Mouse (Mus musculus) embryonic facial prominence, embryonic 15.5 days (tissue): ENCODE measurements around the gene Zbtb3. TPM values are rescaled to one million over a fixed set of nuclear protein-coding genes. Genes with fewer than 3 reads are reported as not detected.

Experiments used
- ATAC-seq: fragments of 200-750 bp; cut with Nextera tagmentation; 2 replicates; pipeline ENCODE4 v1.8.0; 2017; ENCODE audit warnings: low read depth, moderate TSS enrichment; ENCODE audit not compliant: insufficient number of reproducible peaks, low FRiP score, low TSS enrichment
- H3K27ac ChIP-seq: fragments of 300-500 bp; sonication (generic); replicated peaks from 2 replicates; pipeline ENCODE4 v1.5.1; 2015; ENCODE audit warnings: mild to moderate bottlenecking, inconsistent platforms
- H3K27me3 ChIP-seq: fragments of 300-500 bp; sonication (generic); 2 replicates; pipeline ENCODE4 v1.6.1; 2015; ENCODE audit warnings: inconsistent platforms
- H3K36me3 ChIP-seq: fragments of 300-500 bp; sonication (generic); 2 replicates; pipeline ENCODE4 v1.6.1; 2015; ENCODE audit warnings: mild to moderate bottlenecking, inconsistent platforms
- H3K4me1 ChIP-seq: fragments of 300-500 bp; sonication (generic); 2 replicates; pipeline ENCODE4 v1.6.1; 2015; ENCODE audit warnings: inconsistent platforms
- H3K4me2 ChIP-seq: fragments of 300-500 bp; sonication (generic); replicated peaks from 2 replicates; pipeline ENCODE4 v1.6.1; 2015; ENCODE audit warnings: mild to moderate bottlenecking, inconsistent platforms
- H3K4me3 ChIP-seq: fragments of 300-500 bp; sonication (generic); replicated peaks from 2 replicates; pipeline ENCODE4 v1.5.1; 2015; ENCODE audit warnings: mild to moderate bottlenecking, inconsistent platforms
- H3K9ac ChIP-seq: fragments of 300-500 bp; sonication (generic); 2 replicates; pipeline ENCODE4 v1.6.1; 2015; ENCODE audit warnings: inconsistent platforms
- H3K9me3 ChIP-seq: fragments of 300-500 bp; sonication (generic); replicated peaks from 2 replicates; pipeline ENCODE4 v1.6.1; 2016; ENCODE audit warnings: inconsistent platforms
- WGBS: fragments of 180-500 bp; shearing (Covaris S2); methylation state at CpG from one replicate; pipeline ENCODE4 v1.1.7; 2015; 5-methylcytosine and 5-hydroxymethylcytosine counted together
- polyA plus RNA-seq: library from polyadenylated mRNA; unstranded; fragments of >200 nt; fragmentation: Nextera tagmentation; extraction: Ambion mirVana; gene quantifications from 2 replicates; pipeline ENCODE4 v1.2.1, GENCODE M21; 2015

The Zbtb3 gene
- polyA plus RNA-seq, 1 experiment from 2014 or later, result 5.6 TPM

DNA sequence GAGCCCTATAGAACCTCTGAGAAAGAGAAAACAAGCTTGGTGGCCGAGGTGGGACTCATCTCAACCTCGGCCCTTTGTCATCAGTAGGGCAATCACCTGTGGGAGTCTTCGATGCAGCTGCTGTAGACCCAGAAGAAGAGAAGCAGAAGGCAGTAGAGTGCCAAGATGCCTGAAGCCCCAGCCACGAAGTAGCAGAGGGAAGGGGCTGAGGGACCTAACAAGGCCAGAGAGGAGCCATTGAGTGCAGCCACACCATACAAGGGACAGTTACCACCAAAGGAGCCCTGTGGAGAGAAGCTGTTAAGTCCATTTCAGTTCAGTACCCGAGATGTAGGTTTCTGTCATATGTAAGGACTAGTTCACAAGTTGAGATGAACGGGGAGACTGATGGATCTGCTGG, 28.9 kb upstream of the Zbtb3 start:
- Histone ChIP-seq H3K27me3 (no peaks in the 10 kb centered on the region), H3K9me3 (no peaks in the 10 kb centered on the region), H3K4me3 (peak overlapping the region; percentile 78), H3K4me1 (peaks cover 25% of the 10 kb centered on the region), H3K9ac (peak overlapping the region; percentile 95; the same call in 1 of the 2 replicates), H3K36me3 (peaks cover 35% of the 10 kb centered on the region), H3K4me2 (peak overlapping the region; percentile 88), H3K27ac (peak overlapping the region; percentile 99)
- 55% methylated on average over 6 of the region's 6 CpGs for WGBS
- no peak for ATAC-seq

GRCm38 (mm10) chr19:8774086-8774835, 28.1 kb upstream of the Zbtb3 start, which contains the start of gene Tmem179b:
Tmem179b (minus strand) TSS chr19:8774467.
- under 1% methylated on average over 68 of the region's 68 CpGs for WGBS
- Histone ChIP-seq H3K9me3 (no peaks in the 10 kb centered on the region), H3K4me3 (peak within 1 kb of the TSS; percentile 78), H3K27ac (peak within 1 kb of the TSS; percentile 99), H3K27me3 (no peaks in the 10 kb centered on the region), H3K4me1 (peaks cover 25% of the 10 kb centered on the region), H3K9ac (peak within 1 kb of the TSS; percentile 95), H3K36me3 (peaks cover 33% of the 10 kb centered on the region), H3K4me2 (peak within 1 kb of the TSS; percentile 88)
- ATAC-seq, result peak; percentile 93

DNA sequence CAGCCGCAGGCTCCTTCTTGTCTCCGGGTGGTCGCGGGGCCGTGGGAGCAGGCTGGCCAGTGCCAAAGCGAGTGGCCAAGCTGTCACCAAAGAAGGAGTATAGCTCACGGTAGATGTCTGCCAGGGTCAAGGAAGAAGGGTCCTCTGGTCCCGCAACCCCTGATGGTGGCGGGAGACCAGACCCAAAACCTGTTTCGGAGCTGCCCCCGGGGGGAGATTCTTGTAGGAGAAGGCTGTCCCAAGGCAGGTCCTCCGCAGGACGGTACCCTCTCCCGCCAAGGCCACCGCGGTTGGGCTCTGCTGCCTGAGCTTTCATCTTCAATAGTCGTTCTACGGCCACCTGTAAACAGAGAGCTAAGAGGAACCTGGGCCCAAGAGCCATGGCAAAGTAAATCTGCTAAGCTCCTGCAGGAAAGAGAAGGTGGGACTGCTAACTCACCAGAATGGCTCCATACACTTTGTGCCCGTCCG, 27.4 kb upstream of the Zbtb3 start:
- H3K9ac ChIP-seq, result peak overlapping the region; percentile 95
- H3K4me2 ChIP-seq, result peak overlapping the region; percentile 88
- H3K4me1 ChIP-seq, result peaks cover 25% of the 10 kb centered on the region
- peak overlapping the region; percentile 99 for H3K27ac ChIP-seq
- H3K4me3 ChIP-seq, result peak overlapping the region; percentile 78
- no peaks in the 10 kb centered on the region for H3K27me3 ChIP-seq
- H3K36me3 ChIP-seq, result peaks cover 30% of the 10 kb centered on the region
- WGBS, result 4% methylated on average over 20 of the region's 20 CpGs
- peak; percentile 22 for ATAC-seq
- H3K9me3 ChIP-seq, result no peaks in the 10 kb centered on the region

- under 1% methylated on average over 32 of the region's 32 CpGs for WGBS
- peak within 1 kb of the TSS; percentile 65 for H3K9ac ChIP-seq
- no peaks in the 10 kb centered on the region for H3K9me3 ChIP-seq
- ATAC-seq, result peak; percentile 98
- H3K36me3 ChIP-seq, result peaks cover 34% of the 10 kb centered on the region
- no peaks in the 10 kb centered on the region for H3K27me3 ChIP-seq
- H3K4me3 ChIP-seq, result peak within 1 kb of the TSS; percentile 81
- H3K4me2 ChIP-seq, result peak within 1 kb of the TSS; percentile 72
- H3K4me1 ChIP-seq, result peaks cover 10% of the 10 kb centered on the region
- H3K27ac ChIP-seq, result peak within 1 kb of the TSS; percentile 90
Observed at GRCm38 (mm10) chr19:8786008-8786781, 16.2 kb upstream of the Zbtb3 start, which contains the start of gene Taf6l. Taf6l (minus strand) TSS chr19:8786417.

GRCm38 (mm10) chr19:8788521-8788920, 13.8 kb upstream of the Zbtb3 start:
- Histone ChIP-seq H3K36me3 (peaks cover 25% of the 10 kb centered on the region), H3K9me3 (no peaks in the 10 kb centered on the region), H3K4me2 (no peak overlapping the region), H3K27ac (no peak overlapping the region), H3K9ac (no peak overlapping the region), H3K4me1 (peaks cover 10% of the 10 kb centered on the region), H3K27me3 (no peaks in the 10 kb centered on the region), H3K4me3 (no peak overlapping the region)
- no peak for ATAC-seq
- WGBS, result 24% methylated on average over 3 of the region's 3 CpGs

- Histone ChIP-seq H3K9me3 (no peaks in the 10 kb centered on the region), H3K27me3 (no peaks in the 10 kb centered on the region), H3K36me3 (peaks cover 28% of the 10 kb centered on the region), H3K9ac (no peak overlapping the region), H3K27ac (no peak overlapping the region), H3K4me2 (no peak overlapping the region), H3K4me3 (no peak overlapping the region), H3K4me1 (peaks cover 10% of the 10 kb centered on the region)
- no peak for ATAC-seq
- WGBS, result 53% methylated on average over 1 of the region's 1 CpGs
Observed at GRCm38 (mm10) chr19:8789171-8789570, 13.2 kb upstream of the Zbtb3 start.

GRCm38 (mm10) chr19:8790171-8790570, 12.2 kb upstream of the Zbtb3 start:
- ATAC-seq, result no peak
- Histone ChIP-seq H3K36me3 (peaks cover 38% of the 10 kb centered on the region), H3K9ac (no peak overlapping the region), H3K4me3 (no peak overlapping the region), H3K4me2 (no peak overlapping the region), H3K27ac (no peak overlapping the region), H3K9me3 (no peaks in the 10 kb centered on the region), H3K27me3 (no peaks in the 10 kb centered on the region), H3K4me1 (peaks cover 7% of the 10 kb centered on the region)
- WGBS, result 80% methylated on average over 7 of the region's 7 CpGs

- peak within 1 kb of the TSS; percentile 76 for H3K9ac ChIP-seq
- peak within 1 kb of the TSS; percentile 63 for H3K4me2 ChIP-seq
- H3K4me1 ChIP-seq, result peaks cover 21% of the 10 kb centered on the region
- H3K27me3 ChIP-seq, result no peaks in the 10 kb centered on the region
- H3K4me3 ChIP-seq, result peak within 1 kb of the TSS; percentile 78
- no peaks in the 10 kb centered on the region for H3K9me3 ChIP-seq
- peak within 1 kb of the TSS; percentile 82 for H3K27ac ChIP-seq
- under 1% methylated on average over 25 of the region's 25 CpGs for WGBS
- peaks cover 25% of the 10 kb centered on the region for H3K36me3 ChIP-seq
- peak; percentile 78 for ATAC-seq
Observed at GRCm38 (mm10) chr19:8798264-8798946, 4.0 kb upstream of the Zbtb3 start, which contains the start of gene Polr2g. Polr2g (minus strand) TSS chr19:8798577.

DNA sequence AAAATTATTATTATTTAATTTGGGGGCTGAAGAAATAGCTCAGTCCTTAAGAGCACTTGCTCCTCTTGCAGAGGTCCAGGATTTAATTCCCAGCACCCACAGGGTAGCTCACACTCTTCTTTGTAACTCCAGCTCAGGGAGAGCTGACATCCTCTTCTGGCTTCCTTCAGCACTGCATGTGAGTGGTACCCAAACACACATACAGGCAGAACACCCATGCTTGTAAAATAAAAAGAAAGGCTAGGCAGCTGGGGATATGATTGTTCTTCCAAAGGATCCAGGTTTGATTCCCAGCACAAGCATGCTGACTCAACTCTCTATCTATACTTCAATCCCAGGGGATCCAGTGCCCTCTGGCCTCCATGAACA, 3.4 kb upstream of the Zbtb3 start:
- Histone ChIP-seq H3K4me2 (peak overlapping the region; percentile 63; the same call in 1 of the 2 replicates), H3K4me3 (peak overlapping the region; percentile 78; the same call in 1 of the 2 replicates), H3K36me3 (peaks cover 19% of the 10 kb centered on the region), H3K4me1 (peaks cover 21% of the 10 kb centered on the region), H3K9ac (no peak overlapping the region), H3K27ac (peak overlapping the region; percentile 82; the same call in 1 of the 2 replicates), H3K27me3 (no peaks in the 10 kb centered on the region), H3K9me3 (no peaks in the 10 kb centered on the region)
- ATAC-seq, result no peak

- Histone ChIP-seq H3K4me3 (peak overlapping the region; percentile 64), H3K9ac (no peak overlapping the region), H3K4me1 (peaks cover 12% of the 10 kb centered on the region), H3K4me2 (peak overlapping the region; percentile 82), H3K36me3 (peaks cover 37% of the 10 kb centered on the region), H3K27ac (peak overlapping the region; percentile 93; the same call in 1 of the 2 replicates), H3K9me3 (no peaks in the 10 kb centered on the region), H3K27me3 (no peaks in the 10 kb centered on the region)
- no peak for ATAC-seq
- 88% methylated on average over 9 of the region's 9 CpGs for WGBS
Observed at GRCm38 (mm10) chr19:8803204-8803780, 937 bp downstream of the Zbtb3 start.
